Mouse (Mus musculus): Measurements from ENCODE around the gene Cbx7.

DNA sequence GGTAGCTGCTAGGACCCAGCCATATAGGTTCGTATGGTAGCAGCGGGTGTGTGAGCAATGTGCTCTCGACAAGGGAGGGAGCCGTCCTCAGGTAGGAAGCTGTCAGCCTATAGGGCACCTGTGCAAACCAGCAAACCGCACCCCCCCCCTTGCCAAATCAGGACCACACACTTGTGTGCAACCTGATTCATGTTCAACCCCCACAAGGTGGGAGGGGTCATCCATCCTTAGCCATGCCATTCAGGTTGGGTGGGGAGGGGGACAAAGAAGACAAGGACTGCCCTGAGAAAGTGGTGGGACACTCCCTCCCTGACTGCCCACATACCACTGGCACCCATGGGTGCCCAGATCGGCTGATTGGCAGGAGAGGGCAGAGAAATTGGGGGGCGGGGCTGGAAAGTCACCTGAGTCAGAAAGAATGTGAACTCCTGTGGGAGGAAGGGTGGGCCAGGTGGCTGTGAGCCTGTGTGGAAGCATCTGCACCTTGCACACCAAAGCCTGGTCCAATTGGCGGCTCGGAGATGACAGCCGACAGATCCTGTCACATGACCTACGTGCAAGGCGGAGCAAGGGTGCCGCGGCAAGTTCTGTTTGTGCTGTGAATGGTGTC is 53.7 kb downstream of the Cbx7 start:
- TF ChIP-seq POLR2A (IDR thresholded peaks at IDR 0.05; ENCODE audit: low read depth, low read length) (no peak), CTCF (conservative IDR thresholded peaks at IDR 0.05; ENCODE audit: insufficient read depth, insufficient read length, low read depth, low read length) (no peak)

Data from kidney, adult 2 months (tissue).